Mouse (Mus musculus) lung, adult 2 months (tissue): ENCODE measurements at regions not wholly inside any gene's neighbourhood (a gene's known extent, or its start where the extent isn't known, plus 50 kb on each side); places are given as distances from the start of the nearest gene placed in this dataset.

Source experiments
- CTCF ChIP-seq: fragments of 200-500 bp; IDR thresholded peaks from 2 replicates; pipeline ENCODE4 v1.5.1; 2011; ENCODE audit warnings: mild to moderate bottlenecking, low read length, control low read depth; ENCODE audit not compliant: insufficient read depth
- POLR2A ChIP-seq: fragments of 200-500 bp; IDR thresholded peaks from 2 replicates; pipeline ENCODE4 v1.6.1; 2011; ENCODE audit warnings: low read depth, mild to moderate bottlenecking, control low read depth, low read length, borderline replicate concordance; ENCODE audit errors: extremely low read depth

- TF ChIP-seq CTCF, result no peak
- no peak for TF ChIP-seq POLR2A
Measured at GRCm38 (mm10) chr4:55141317-55141716, 196.5 kb downstream of the Zfp462 start.
